Mouse (Mus musculus): ENCODE results near the gene Tbl1x. TPM values are rescaled to one million over a fixed set of nuclear protein-coding genes. Genes with fewer than 3 reads are reported as not detected.
"Not testable (repeated sequence)": the region's sequence is repeated elsewhere in the genome, so short reads cannot be mapped to it uniquely, and the experiment has no call there.

Gene Tbl1x
- 10 to 100 TPM; 28.8 to 31.4 TPM for polyA plus RNA-seq (2017; shearing (Covaris generic))

- ATAC-seq, result no peak
Measured at GRCm38 (mm10) chrX:77510371-77511300, at the start of gene Tbl1x. Tbl1x (plus strand) TSS chrX:77511013.

GRCm38 (mm10) chrX:77469216-77469615 lies 41.6 kb upstream of the Tbl1x start:
- ATAC-seq, result peak; percentile 80

GRCm38 (mm10) chrX:77472858-77473257 lies 38.0 kb upstream of the Tbl1x start:
- ATAC-seq, result no peak

GRCm38 (mm10) chrX:77473511-77473910 lies 37.3 kb upstream of the Tbl1x start:
- ATAC-seq, result no peak

- ATAC-seq, result no peak
Measured at GRCm38 (mm10) chrX:77474551-77474950, 36.3 kb upstream of the Tbl1x start.

- no peak for ATAC-seq
Measured at GRCm38 (mm10) chrX:77477526-77477925, 33.3 kb upstream of the Tbl1x start.

GRCm38 (mm10) chrX:77487922-77488799 lies 22.7 kb upstream of the Tbl1x start:
- no peak for ATAC-seq

- no peak for ATAC-seq
Measured at GRCm38 (mm10) chrX:77490127-77490526, 20.7 kb upstream of the Tbl1x start.

GRCm38 (mm10) chrX:77509149-77509548 lies 1.7 kb upstream of the Tbl1x start:
- peak; percentile 85 for ATAC-seq

GRCm38 (mm10) chrX:77509776-77510175 lies 1.0 kb upstream of the Tbl1x start:
- ATAC-seq, result peak; percentile 7

GRCm38 (mm10) chrX:77511301-77511993 lies 634 bp downstream of the Tbl1x start:
- peak; percentile 11 for ATAC-seq

- no peak for ATAC-seq
Measured at GRCm38 (mm10) chrX:77511994-77512485, 1.2 kb downstream of the Tbl1x start.

- peak; percentile 87 for ATAC-seq
Measured at GRCm38 (mm10) chrX:77517274-77518085, 6.7 kb downstream of the Tbl1x start.

- ATAC-seq, result no peak
Measured at GRCm38 (mm10) chrX:77518929-77519328, 8.1 kb downstream of the Tbl1x start.

GRCm38 (mm10) chrX:77522842-77523375 lies 12.1 kb downstream of the Tbl1x start:
- peak; percentile 27 for ATAC-seq

GRCm38 (mm10) chrX:77525179-77525578 lies 14.4 kb downstream of the Tbl1x start:
- ATAC-seq, result no peak

- no peak for ATAC-seq
Measured at GRCm38 (mm10) chrX:77528401-77528800, 17.6 kb downstream of the Tbl1x start.

- no peak for ATAC-seq
Measured at GRCm38 (mm10) chrX:77530997-77531396, 20.2 kb downstream of the Tbl1x start.

- no peak for ATAC-seq
Measured at GRCm38 (mm10) chrX:77533922-77534321, 23.1 kb downstream of the Tbl1x start.

- not testable (repeated sequence) for ATAC-seq
Measured at GRCm38 (mm10) chrX:77539770-77540169, 29.0 kb downstream of the Tbl1x start.

GRCm38 (mm10) chrX:77544003-77544402 lies 33.2 kb downstream of the Tbl1x start:
- ATAC-seq, result no peak
